Mouse (Mus musculus) cerebellum, adult 2 months (tissue): ENCODE results near the gene Slc12a9.

ENCODE experiments used
- CTCF ChIP-seq: fragments of 200-500 bp; IDR thresholded peaks from 2 replicates; pipeline ENCODE4 v1.5.1; 2011; ENCODE audit warnings: low read depth, mild to moderate bottlenecking, control low read depth, low read length, moderate library complexity, borderline replicate concordance; ENCODE audit not compliant: insufficient read depth
- POLR2A ChIP-seq: fragments of 200-500 bp; IDR thresholded peaks from 2 replicates; pipeline ENCODE4 v1.6.1; 2011; ENCODE audit warnings: low read length, control low read depth, borderline replicate concordance; ENCODE audit not compliant: insufficient read depth

DNA sequence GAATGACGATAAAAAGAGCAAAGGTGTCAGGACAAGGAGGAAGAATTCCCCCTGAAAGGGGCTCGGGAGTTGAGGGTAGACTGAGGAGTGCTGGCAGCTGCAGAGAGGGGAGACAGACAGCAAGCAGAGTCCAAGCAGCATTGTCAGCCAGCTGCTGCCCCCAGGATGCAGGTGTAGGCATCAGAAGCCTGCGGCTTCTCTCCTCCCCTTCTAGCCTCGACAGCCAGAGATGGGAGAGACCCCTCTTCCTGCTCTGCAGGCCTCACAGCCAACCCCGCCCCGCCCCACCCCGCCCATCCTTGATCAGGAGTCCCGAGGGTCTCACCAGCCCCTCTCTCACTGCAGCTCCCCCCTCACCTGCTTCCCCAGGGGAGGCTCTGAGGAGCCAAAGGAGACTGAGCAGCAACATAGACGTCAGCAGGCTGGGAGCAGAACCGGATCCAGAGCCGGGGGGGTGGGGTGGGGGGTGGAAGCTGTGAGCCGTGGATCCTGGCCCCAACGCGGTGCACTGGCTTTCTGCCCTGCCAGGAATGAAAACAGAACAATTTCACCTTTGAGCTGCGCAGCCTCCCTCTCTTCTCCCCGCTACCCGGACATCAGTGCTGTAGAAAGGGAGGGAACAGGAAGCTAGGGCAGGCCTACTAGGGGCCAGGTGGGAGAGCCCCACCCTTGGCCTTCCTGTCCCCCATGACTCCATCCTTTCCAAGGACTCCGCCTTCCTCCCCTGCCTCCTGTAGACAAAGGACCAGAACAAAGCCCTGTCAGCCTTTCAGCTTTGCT lies 65.1 kb downstream of the Slc12a9 start:
- TF ChIP-seq POLR2A (no peak), CTCF (no peak)
